Mouse (Mus musculus): Measurements from ENCODE around the gene Nit2. TPM values are rescaled to one million over a fixed set of nuclear protein-coding genes. Genes with fewer than 3 reads are reported as not detected.

The Nit2 gene
- polyA plus RNA-seq, 1 experiment from 2014 or later, result 50.3 TPM

DNA sequence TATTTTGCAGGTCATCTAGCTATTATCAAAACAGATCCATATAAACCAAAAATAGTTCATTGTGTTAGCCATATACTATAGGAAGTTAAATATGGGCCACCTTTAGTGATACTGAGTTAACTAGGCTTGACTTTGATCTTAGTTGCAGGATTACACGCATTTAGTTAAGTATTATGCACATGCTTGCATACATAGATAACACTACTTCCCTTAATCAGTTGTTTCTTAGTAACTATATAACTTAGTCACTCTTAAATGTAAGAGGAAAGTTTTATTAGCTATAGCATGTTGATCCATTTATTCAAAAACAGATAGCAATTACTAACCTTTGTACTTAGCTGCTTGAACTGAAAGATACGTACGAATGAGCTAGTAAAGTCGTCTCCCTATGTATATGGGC is 15.7 kb downstream of the Nit2 start:
- no peak for DNase-seq (ENCODE audit: low spot score)
- Histone ChIP-seq H3K36me3 (replicated peaks; ENCODE audit: control insufficient read depth, insufficient read depth) (peaks cover 88% of the 10 kb centered on the region), H3K4me2 (replicated peaks) (no peak overlapping the region), H3K9ac (no peak overlapping the region), H3K4me1 (replicated peaks; ENCODE audit: control insufficient read depth, insufficient read depth, low read length) (no peaks in the 10 kb centered on the region), H3K27me3 (ENCODE audit: control insufficient read depth, insufficient read depth, low read length) (no peaks in the 10 kb centered on the region), H3K9me3 (ENCODE audit: control insufficient read depth, low read length) (no peaks in the 10 kb centered on the region), H3K27ac (no peak overlapping the region), H3K4me3 (replicated peaks; ENCODE audit: low read length) (no peak overlapping the region)
- WGBS, result 96% methylated on average over 4 of the region's 4 CpGs
- no peak for ATAC-seq (ENCODE audit: low FRiP score)

DNA sequence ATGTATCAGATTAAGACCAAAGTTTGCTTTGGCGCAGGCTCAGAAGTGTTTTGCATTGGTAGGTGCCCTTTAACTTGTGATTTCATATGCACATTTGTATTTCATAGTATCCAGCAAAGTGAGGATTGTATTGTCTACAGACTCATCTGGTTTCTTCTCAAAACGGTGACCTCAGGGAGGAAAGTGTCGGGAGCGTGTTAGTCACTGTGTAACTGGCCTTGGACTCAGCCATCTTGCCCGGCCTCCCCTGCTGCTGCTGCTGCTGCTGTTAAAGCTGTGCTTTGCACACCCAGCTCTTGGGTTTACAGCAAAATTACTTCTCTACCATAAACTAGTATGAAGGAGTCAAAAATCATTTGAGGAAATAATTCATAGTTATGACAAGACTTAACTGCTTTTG is 22.4 kb downstream of the Nit2 start:
- no peak for ATAC-seq (ENCODE audit: low FRiP score)
- H3K27me3 ChIP-seq (ENCODE audit: control insufficient read depth, insufficient read depth, low read length), result no peaks in the 10 kb centered on the region
- WGBS, result 96% methylated on average over 5 of the region's 5 CpGs
- H3K4me3 ChIP-seq (replicated peaks; ENCODE audit: low read length), result no peak overlapping the region
- H3K4me1 ChIP-seq (replicated peaks; ENCODE audit: control insufficient read depth, insufficient read depth, low read length), result no peaks in the 10 kb centered on the region
- no peak overlapping the region for H3K4me2 ChIP-seq (replicated peaks)
- peaks cover 79% of the 10 kb centered on the region for H3K36me3 ChIP-seq (replicated peaks; ENCODE audit: control insufficient read depth, insufficient read depth)
- no peak for DNase-seq (ENCODE audit: low spot score)
- no peak overlapping the region for H3K9ac ChIP-seq
- H3K9me3 ChIP-seq (ENCODE audit: control insufficient read depth, low read length), result no peaks in the 10 kb centered on the region
- no peak overlapping the region for H3K27ac ChIP-seq

DNA sequence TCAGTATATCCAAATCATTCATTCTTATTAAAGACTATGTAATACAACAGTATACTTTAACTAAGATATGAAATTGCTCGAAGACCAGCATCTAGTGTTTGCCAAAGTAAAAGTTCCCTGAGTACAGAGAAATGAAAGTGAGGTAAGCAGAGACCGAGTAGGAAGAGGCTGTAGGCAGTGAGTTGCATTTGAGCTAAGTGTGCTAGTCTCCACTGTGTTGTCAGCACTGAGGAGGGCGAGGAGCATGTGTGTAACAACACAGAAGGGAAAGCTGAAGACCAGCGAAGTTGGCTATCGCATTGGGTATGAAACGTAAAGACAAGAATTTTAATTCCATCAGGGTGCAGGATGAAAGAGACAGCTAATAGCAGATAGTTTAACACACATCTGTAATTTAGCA is 33.5 kb downstream of the Nit2 start:
- WGBS, result 91% methylated on average over 6 of the region's 6 CpGs
- Histone ChIP-seq H3K4me3 (replicated peaks; ENCODE audit: low read length) (no peak overlapping the region), H3K4me1 (replicated peaks; ENCODE audit: control insufficient read depth, insufficient read depth, low read length) (no peaks in the 10 kb centered on the region; the same call in 1 of the 2 replicates), H3K4me2 (replicated peaks) (no peak overlapping the region), H3K36me3 (replicated peaks; ENCODE audit: control insufficient read depth, insufficient read depth) (peaks cover 45% of the 10 kb centered on the region), H3K27me3 (ENCODE audit: control insufficient read depth, insufficient read depth, low read length) (no peaks in the 10 kb centered on the region), H3K9ac (no peak overlapping the region), H3K27ac (no peak overlapping the region), H3K9me3 (ENCODE audit: control insufficient read depth, low read length) (no peaks in the 10 kb centered on the region)
- ATAC-seq (ENCODE audit: low FRiP score) (no peak), DNase-seq (ENCODE audit: low spot score) (no peak)

DNA sequence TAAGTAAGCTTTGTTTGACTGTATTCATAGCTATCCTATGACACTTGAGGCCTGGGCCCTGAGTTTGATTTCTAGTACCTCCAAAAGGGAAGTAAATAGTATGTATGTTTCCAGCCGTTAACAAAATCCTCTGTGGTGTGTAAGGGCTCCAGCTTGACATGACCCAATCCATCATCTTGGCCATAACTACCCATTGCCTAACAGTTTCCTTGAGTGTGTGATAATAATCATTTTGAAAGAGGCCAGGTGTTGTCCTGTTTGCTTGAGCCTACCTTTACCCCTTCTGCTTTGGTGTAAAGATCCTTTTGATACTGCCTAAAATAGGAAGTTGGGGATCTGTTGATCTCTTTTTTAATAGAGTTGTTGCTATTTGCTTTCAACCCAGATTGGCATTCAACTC is 34.8 kb downstream of the Nit2 start:
- no peak for DNase-seq (ENCODE audit: low spot score)
- H3K36me3 ChIP-seq (replicated peaks; ENCODE audit: control insufficient read depth, insufficient read depth), result peaks cover 33% of the 10 kb centered on the region

DNA sequence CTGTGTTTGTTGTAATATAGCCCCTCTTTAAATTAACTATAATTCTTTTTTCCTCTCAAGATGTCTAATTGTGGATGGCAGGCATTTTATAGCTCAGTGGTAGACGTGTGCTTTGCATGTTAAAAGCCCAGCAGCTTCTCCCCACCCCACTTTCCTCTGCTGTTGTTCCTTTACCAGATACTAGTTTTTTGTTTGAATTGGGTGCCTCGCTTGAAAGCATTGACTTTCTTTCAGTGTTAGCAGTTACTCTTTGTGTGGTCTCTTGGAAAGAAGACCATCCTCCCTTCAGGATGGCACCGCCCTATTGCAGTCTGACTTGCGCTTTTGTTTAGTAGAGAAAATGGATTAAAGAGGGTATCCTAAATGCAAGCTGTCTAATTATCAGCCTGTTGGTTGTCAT is 35.6 kb downstream of the Nit2 start:
- H3K36me3 ChIP-seq (replicated peaks; ENCODE audit: control insufficient read depth, insufficient read depth), result peaks cover 25% of the 10 kb centered on the region
- no peak for DNase-seq (ENCODE audit: low spot score)
- 41% methylated on average over 4 of the region's 4 CpGs for WGBS

More for the DNA sequence above, 34.8 kb downstream of the Nit2 start:
- no peak for ATAC-seq (ENCODE audit: low FRiP score)
- 86% methylated on average over 1 of the region's 1 CpGs for WGBS
- no peaks in the 10 kb centered on the region; the same call in 1 of the 2 replicates for H3K4me1 ChIP-seq (replicated peaks; ENCODE audit: control insufficient read depth, insufficient read depth, low read length)
- H3K4me2 ChIP-seq (replicated peaks), result no peak overlapping the region
- no peak overlapping the region for H3K9ac ChIP-seq
- H3K9me3 ChIP-seq (ENCODE audit: control insufficient read depth, low read length), result no peaks in the 10 kb centered on the region
- H3K4me3 ChIP-seq (replicated peaks; ENCODE audit: low read length), result no peak overlapping the region
- H3K27ac ChIP-seq, result no peak overlapping the region
- no peaks in the 10 kb centered on the region for H3K27me3 ChIP-seq (ENCODE audit: control insufficient read depth, insufficient read depth, low read length)

DNA sequence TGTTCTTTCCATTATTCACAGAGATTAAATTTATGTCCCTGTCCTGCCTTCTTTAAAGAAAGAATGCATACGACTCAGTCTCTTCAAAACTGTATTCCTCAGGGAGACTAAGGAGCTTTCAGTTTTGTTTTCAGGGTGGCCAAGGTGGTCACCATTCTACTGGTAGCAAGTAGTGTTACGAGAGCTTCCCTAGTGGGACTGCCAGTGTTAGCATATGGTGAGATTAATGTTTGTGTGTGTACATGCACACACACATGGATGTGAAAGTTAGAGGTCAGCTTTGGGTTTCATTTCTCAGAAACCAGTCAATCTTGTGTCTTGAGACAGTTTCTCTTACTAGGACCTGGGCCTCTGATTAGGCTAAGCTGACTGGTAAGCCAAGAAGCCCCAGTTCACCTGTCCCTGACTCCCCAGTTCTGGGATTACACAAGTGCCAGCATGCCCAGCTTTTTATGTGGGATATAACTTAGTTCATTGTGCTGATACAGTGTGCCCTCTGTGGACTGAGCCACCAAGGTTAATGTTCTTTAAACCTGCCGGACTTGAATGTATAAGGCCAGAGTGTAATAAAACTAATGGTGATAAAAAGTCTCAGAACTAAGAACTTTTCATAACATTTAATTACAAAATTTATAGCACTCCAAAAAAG is 36.3 kb downstream of the Nit2 start:
- Histone ChIP-seq H3K4me1 (replicated peaks; ENCODE audit: control insufficient read depth, insufficient read depth, low read length) (no peaks in the 10 kb centered on the region; the same call in 1 of the 2 replicates), H3K36me3 (replicated peaks; ENCODE audit: control insufficient read depth, insufficient read depth) (peaks cover 18% of the 10 kb centered on the region), H3K27me3 (ENCODE audit: control insufficient read depth, insufficient read depth, low read length) (no peaks in the 10 kb centered on the region), H3K9me3 (ENCODE audit: control insufficient read depth, low read length) (no peaks in the 10 kb centered on the region), H3K4me3 (replicated peaks; ENCODE audit: low read length) (no peak overlapping the region), H3K27ac (no peak overlapping the region), H3K9ac (no peak overlapping the region), H3K4me2 (replicated peaks) (no peak overlapping the region)
- WGBS, result 65% methylated on average over 3 of the region's 3 CpGs
- no peak for DNase-seq (ENCODE audit: low spot score)
- no peak for ATAC-seq (ENCODE audit: low FRiP score)

More for the DNA sequence above, 35.6 kb downstream of the Nit2 start:
- no peak for ATAC-seq (ENCODE audit: low FRiP score)
- Histone ChIP-seq H3K4me3 (replicated peaks; ENCODE audit: low read length) (no peak overlapping the region), H3K9ac (no peak overlapping the region), H3K4me2 (replicated peaks) (no peak overlapping the region), H3K27ac (0 out of 2 replicates have a peak overlapping the region, but pooled peaks have one; percentile 21), H3K27me3 (ENCODE audit: control insufficient read depth, insufficient read depth, low read length) (no peaks in the 10 kb centered on the region), H3K4me1 (replicated peaks; ENCODE audit: control insufficient read depth, insufficient read depth, low read length) (no peaks in the 10 kb centered on the region; the same call in 1 of the 2 replicates), H3K9me3 (ENCODE audit: control insufficient read depth, low read length) (no peaks in the 10 kb centered on the region)

GRCm38 (mm10) chr16:57127825-57128224 is 39.3 kb downstream of the Nit2 start:
- ATAC-seq (ENCODE audit: low FRiP score) (no peak), DNase-seq (ENCODE audit: low spot score) (no peak)
- Histone ChIP-seq H3K36me3 (replicated peaks; ENCODE audit: control insufficient read depth, insufficient read depth) (no peaks in the 10 kb centered on the region), H3K4me3 (replicated peaks; ENCODE audit: low read length) (no peak overlapping the region), H3K27ac (no peak overlapping the region), H3K9me3 (ENCODE audit: control insufficient read depth, low read length) (no peaks in the 10 kb centered on the region), H3K4me1 (replicated peaks; ENCODE audit: control insufficient read depth, insufficient read depth, low read length) (peaks cover 14% of the 10 kb centered on the region), H3K4me2 (replicated peaks) (no peak overlapping the region), H3K9ac (no peak overlapping the region), H3K27me3 (ENCODE audit: control insufficient read depth, insufficient read depth, low read length) (no peaks in the 10 kb centered on the region)
- 90% methylated on average over 2 of the region's 2 CpGs for WGBS

GRCm38 (mm10) chr16:57126268-57126667 is 40.9 kb downstream of the Nit2 start:
- no peak for DNase-seq (ENCODE audit: low spot score)
- no peak overlapping the region for H3K9ac ChIP-seq
- H3K36me3 ChIP-seq (replicated peaks; ENCODE audit: control insufficient read depth, insufficient read depth), result no peaks in the 10 kb centered on the region
- no peak overlapping the region for H3K27ac ChIP-seq
- no peak overlapping the region for H3K4me3 ChIP-seq (replicated peaks; ENCODE audit: low read length)
- H3K27me3 ChIP-seq (ENCODE audit: control insufficient read depth, insufficient read depth, low read length), result no peaks in the 10 kb centered on the region
- 83% methylated on average over 4 of the region's 4 CpGs for WGBS
- ATAC-seq (ENCODE audit: low FRiP score), result no peak
- no peaks in the 10 kb centered on the region for H3K9me3 ChIP-seq (ENCODE audit: control insufficient read depth, low read length)
- H3K4me2 ChIP-seq (replicated peaks), result no peak overlapping the region
- peaks cover 18% of the 10 kb centered on the region for H3K4me1 ChIP-seq (replicated peaks; ENCODE audit: control insufficient read depth, insufficient read depth, low read length)

DNA sequence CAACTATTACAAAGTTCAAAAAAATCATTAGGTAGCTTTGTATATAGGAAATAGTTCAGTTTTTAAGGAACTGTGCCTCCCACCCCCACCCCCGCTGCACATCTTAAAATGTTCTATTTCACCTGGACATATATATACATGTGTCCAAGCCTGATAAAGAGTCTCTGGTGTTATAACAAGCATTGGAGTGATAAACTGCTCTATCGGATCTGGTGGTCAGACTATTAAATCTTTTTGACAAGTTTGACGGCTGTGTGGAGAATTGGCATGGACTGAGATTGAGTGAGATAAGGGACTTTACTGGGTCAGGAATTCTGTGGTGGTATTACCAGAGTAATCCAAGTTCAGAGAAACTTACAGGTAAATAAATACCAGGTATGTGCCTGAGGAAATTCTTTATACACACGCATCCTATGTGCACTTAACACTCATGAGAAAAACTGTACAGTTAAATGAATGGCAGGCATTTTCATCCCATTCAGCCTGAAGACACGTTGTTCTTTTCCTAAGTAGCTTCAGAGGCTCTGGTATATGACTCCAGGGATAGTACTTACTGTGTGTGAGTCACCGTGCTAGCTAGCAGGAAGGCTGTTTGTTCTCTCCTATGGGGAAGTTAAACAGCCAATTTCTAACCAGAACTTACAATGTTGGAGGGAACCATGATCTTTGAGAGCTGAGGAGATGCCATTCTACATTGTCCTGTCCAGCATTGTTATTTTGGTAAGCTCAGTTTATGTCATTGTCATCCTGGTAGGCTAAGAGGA is 44.3 kb downstream of the Nit2 start:
- DNase-seq (ENCODE audit: low spot score) (no peak), ATAC-seq (ENCODE audit: low FRiP score) (no peak)
- peak overlapping the region; percentile 69 for H3K4me3 ChIP-seq (replicated peaks; ENCODE audit: low read length)
- H3K27ac ChIP-seq, result no peak overlapping the region
- H3K4me1 ChIP-seq (replicated peaks; ENCODE audit: control insufficient read depth, insufficient read depth, low read length), result peaks cover 18% of the 10 kb centered on the region
- H3K27me3 ChIP-seq (ENCODE audit: control insufficient read depth, insufficient read depth, low read length), result no peaks in the 10 kb centered on the region
- no peaks in the 10 kb centered on the region for H3K36me3 ChIP-seq (replicated peaks; ENCODE audit: control insufficient read depth, insufficient read depth)
- WGBS, result 68% methylated on average over 6 of the region's 6 CpGs
- H3K9me3 ChIP-seq (ENCODE audit: control insufficient read depth, low read length), result no peaks in the 10 kb centered on the region
- H3K9ac ChIP-seq, result peak overlapping the region; percentile 78
- peak overlapping the region; percentile 85 for H3K4me2 ChIP-seq (replicated peaks)

Measured in hindbrain, embryonic 14.5 days (tissue).